Mouse (Mus musculus): ENCODE results near the gene Upk3bl. TPM values are rescaled to one million over a fixed set of nuclear protein-coding genes. Genes with fewer than 3 reads are reported as not detected.
A peak's percentile ranks its signal among the peaks of the same experiment; 100 is the strongest.

Gene Upk3bl
- polyA plus RNA-seq (2015; fragmentation: Nextera tagmentation; extraction: Ambion mirVana): 1.1 and 1.2 TPM in 2 replicates

DNA sequence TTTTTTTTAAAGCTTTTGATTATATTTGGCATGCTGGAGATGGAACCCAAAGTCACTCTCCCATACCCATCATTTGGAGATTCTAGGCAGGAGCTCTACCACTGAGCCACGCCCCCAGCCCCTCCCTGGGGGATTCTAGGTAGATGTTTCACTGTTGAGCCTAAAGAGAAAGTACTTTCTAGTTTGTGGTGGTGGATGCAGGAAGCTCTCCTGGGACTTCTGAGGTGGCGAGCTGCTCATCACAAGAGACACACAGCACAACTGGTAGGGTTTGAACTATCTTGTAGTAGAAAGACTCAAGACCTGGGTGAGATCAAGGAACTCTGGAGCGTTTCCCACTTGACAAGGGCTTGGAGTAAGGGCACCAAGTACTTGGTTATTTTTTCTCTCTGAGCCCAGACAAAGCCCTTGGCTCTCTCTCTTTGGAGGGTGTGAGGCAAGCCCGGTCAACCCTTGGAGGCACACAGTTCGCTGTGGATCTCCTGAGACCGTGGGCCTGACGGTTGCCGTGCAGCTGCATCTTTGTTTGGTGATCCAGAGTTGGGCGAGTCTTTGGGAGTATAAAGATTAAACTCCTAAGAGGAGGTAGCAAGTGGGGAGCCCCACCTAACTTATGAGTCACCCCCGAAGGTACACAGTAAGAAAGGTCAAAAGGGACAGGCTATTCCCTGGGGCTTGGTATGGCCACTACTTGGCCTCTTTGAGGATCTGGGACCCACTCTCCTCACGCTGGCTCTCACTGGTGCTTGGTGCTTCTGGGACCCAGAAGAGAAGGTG lies at the start of gene Upk3bl:
Upk3bl (plus strand) TSS at position 192 of the 777 bp plus-strand sequence.
- Histone ChIP-seq H3K27ac (ENCODE audit: low read length) (peak within 1 kb of the TSS; percentile 77), H3K36me3 (ENCODE audit: insufficient read depth, low read length) (no peaks in the 10 kb centered on the region), H3K9ac (replicated peaks; ENCODE audit: low read depth) (no peak within 1 kb of the TSS), H3K27me3 (replicated peaks; ENCODE audit: insufficient read depth, low read length) (no peaks in the 10 kb centered on the region), H3K4me3 (ENCODE audit: low read depth, low read length) (no peak within 1 kb of the TSS), H3K9me3 (ENCODE audit: low read length) (no peaks in the 10 kb centered on the region), H3K4me2 (replicated peaks; ENCODE audit: low read depth, low read length) (no peak within 1 kb of the TSS), H3K4me1 (ENCODE audit: insufficient read depth, low read depth, low read length) (no peaks in the 10 kb centered on the region)
- WGBS: 63% methylated on average over 11 of the region's 11 CpGs
- TF ChIP-seq EP300 (IDR thresholded peaks at IDR 0.05) (peak; percentile 72), CTCF (IDR thresholded peaks at IDR 0.05) (no peak)
- ATAC-seq (peak; percentile 20), DNase-seq (ENCODE audit: low spot score) (peak; percentile 39)

DNA sequence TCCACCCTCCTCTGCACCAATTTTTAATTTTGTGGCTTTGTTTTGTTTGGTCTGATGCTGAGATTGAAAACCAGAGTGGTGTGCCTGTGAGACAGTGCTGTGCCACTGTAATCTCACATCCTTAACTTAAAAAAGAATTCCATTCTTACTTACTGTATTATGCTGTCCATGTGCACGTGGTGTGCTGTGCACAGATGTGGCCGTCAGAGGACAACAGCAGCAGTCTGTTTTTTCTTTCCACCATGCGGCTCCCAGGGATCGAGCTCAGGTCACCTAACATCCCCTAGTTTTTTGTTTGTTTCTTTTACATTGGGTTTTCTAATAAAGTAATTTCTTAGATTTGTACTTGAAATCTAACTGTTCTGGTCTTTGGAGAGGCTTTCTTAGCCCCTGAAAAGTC lies 49.8 kb upstream of the Upk3bl start:
- H3K4me1 ChIP-seq (ENCODE audit: insufficient read depth, low read depth, low read length): no peaks in the 10 kb centered on the region
- H3K4me3 ChIP-seq (ENCODE audit: low read depth, low read length): no peak overlapping the region
- H3K4me2 ChIP-seq (replicated peaks; ENCODE audit: low read depth, low read length): no peak overlapping the region
- no peaks in the 10 kb centered on the region for H3K9me3 ChIP-seq (ENCODE audit: low read length)
- no peak overlapping the region for H3K9ac ChIP-seq (replicated peaks; ENCODE audit: low read depth)
- H3K36me3 ChIP-seq (ENCODE audit: insufficient read depth, low read length): no peaks in the 10 kb centered on the region
- TF ChIP-seq EP300 (IDR thresholded peaks at IDR 0.05): no peak
- no peak for TF ChIP-seq CTCF (IDR thresholded peaks at IDR 0.05)
- no peaks in the 10 kb centered on the region for H3K27me3 ChIP-seq (replicated peaks; ENCODE audit: insufficient read depth, low read length)
- DNase-seq (ENCODE audit: low spot score): no peak
- no peak for ATAC-seq
- 84% methylated on average over 4 of the region's 4 CpGs for WGBS
- H3K27ac ChIP-seq (ENCODE audit: low read length): no peak overlapping the region

DNA sequence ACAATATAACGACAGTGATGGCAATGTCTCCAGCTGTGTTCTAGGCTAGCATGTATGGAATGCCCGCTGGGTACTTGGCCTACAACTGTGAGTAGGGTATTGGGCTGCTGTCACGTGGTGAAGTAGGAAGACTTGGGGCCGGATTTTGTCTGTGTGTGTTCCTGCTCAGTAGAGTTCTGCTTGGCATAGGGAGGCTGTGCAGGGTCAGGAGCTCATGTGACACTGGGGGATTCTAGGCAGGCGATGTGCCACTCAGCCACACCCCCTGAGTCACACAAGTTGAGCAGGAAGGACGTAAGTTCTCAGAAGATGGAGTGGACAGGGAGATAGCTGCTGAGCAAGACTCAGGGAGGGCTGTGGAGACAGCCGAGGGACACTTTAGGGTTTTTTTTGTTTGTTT lies 46.5 kb upstream of the Upk3bl start:
- Histone ChIP-seq H3K4me3 (ENCODE audit: low read depth, low read length) (no peak overlapping the region), H3K9ac (replicated peaks; ENCODE audit: low read depth) (no peak overlapping the region), H3K27ac (ENCODE audit: low read length) (no peak overlapping the region), H3K27me3 (replicated peaks; ENCODE audit: insufficient read depth, low read length) (no peaks in the 10 kb centered on the region), H3K9me3 (ENCODE audit: low read length) (no peaks in the 10 kb centered on the region), H3K4me2 (replicated peaks; ENCODE audit: low read depth, low read length) (no peak overlapping the region), H3K36me3 (ENCODE audit: insufficient read depth, low read length) (peaks cover 9% of the 10 kb centered on the region; the same call in 1 of the 2 replicates), H3K4me1 (ENCODE audit: insufficient read depth, low read depth, low read length) (no peaks in the 10 kb centered on the region)
- DNase-seq (ENCODE audit: low spot score): no peak
- 0 out of 2 replicates have a peak, but pooled peaks have one; percentile 17 for ATAC-seq
- 66% methylated on average over 7 of the region's 7 CpGs for WGBS
- TF ChIP-seq CTCF (IDR thresholded peaks at IDR 0.05) (no peak), EP300 (IDR thresholded peaks at IDR 0.05) (no peak)

DNA sequence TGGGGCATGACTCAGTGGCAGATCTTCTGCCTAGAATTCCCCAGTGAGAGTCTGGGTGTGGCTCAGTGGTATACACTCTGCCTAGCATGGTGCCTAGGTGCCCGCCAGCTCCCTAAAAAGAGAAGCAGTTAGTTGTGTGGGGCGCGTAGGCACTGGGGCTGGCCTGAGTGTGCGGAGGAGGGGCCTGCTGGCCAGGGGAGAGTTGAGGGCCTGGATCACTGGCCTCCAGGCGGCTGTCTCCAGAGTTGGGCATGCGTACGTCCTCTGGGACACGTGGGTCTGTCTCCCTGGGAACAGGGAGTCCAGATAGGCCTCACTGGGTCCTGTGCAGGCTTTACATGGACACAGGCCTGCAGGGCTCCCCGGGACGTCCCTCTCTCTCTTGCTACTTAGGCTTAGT lies 39.4 kb upstream of the Upk3bl start:
- WGBS: 73% methylated on average over 10 of the region's 10 CpGs
- no peak overlapping the region for H3K9ac ChIP-seq (replicated peaks; ENCODE audit: low read depth)
- peaks cover 2% of the 10 kb centered on the region for H3K4me1 ChIP-seq (ENCODE audit: insufficient read depth, low read depth, low read length)
- no peaks in the 10 kb centered on the region for H3K27me3 ChIP-seq (replicated peaks; ENCODE audit: insufficient read depth, low read length)
- DNase-seq (ENCODE audit: low spot score) (no peak), ATAC-seq (peak; percentile 49)
- no peak overlapping the region for H3K4me3 ChIP-seq (ENCODE audit: low read depth, low read length)
- TF ChIP-seq CTCF (IDR thresholded peaks at IDR 0.05): no peak
- no peak for TF ChIP-seq EP300 (IDR thresholded peaks at IDR 0.05)
- peaks cover 9% of the 10 kb centered on the region; the same call in 1 of the 2 replicates for H3K36me3 ChIP-seq (ENCODE audit: insufficient read depth, low read length)
- peak overlapping the region; percentile 76; the same call in 1 of the 2 replicates for H3K27ac ChIP-seq (ENCODE audit: low read length)
- no peak overlapping the region for H3K4me2 ChIP-seq (replicated peaks; ENCODE audit: low read depth, low read length)
- H3K9me3 ChIP-seq (ENCODE audit: low read length): no peaks in the 10 kb centered on the region

- H3K4me2 ChIP-seq (replicated peaks; ENCODE audit: low read depth, low read length): no peak overlapping the region
- no peaks in the 10 kb centered on the region for H3K27me3 ChIP-seq (replicated peaks; ENCODE audit: insufficient read depth, low read length)
- peak overlapping the region; percentile 76; the same call in 1 of the 2 replicates for H3K27ac ChIP-seq (ENCODE audit: low read length)
- 64% methylated on average over 10 of the region's 10 CpGs for WGBS
- ATAC-seq: no peak
- H3K36me3 ChIP-seq (ENCODE audit: insufficient read depth, low read length): peaks cover 9% of the 10 kb centered on the region; the same call in 1 of the 2 replicates
- H3K4me1 ChIP-seq (ENCODE audit: insufficient read depth, low read depth, low read length): peaks cover 2% of the 10 kb centered on the region
- TF ChIP-seq CTCF (IDR thresholded peaks at IDR 0.05) (no peak), EP300 (IDR thresholded peaks at IDR 0.05) (no peak)
- no peak overlapping the region for H3K9ac ChIP-seq (replicated peaks; ENCODE audit: low read depth)
- H3K9me3 ChIP-seq (ENCODE audit: low read length): no peaks in the 10 kb centered on the region
- H3K4me3 ChIP-seq (ENCODE audit: low read depth, low read length): no peak overlapping the region
- DNase-seq (ENCODE audit: low spot score): peak; percentile 14
These were observed 38.7 kb upstream of the Upk3bl start for GRCm38 (mm10) chr5:136015586-136015985.

- ATAC-seq: peak; percentile 11
These were observed 38.0 kb upstream of the Upk3bl start for GRCm38 (mm10) chr5:136016014-136016876.

More at GRCm38 (mm10) chr5:136016014-136016876, 38.0 kb upstream of the Upk3bl start:
- H3K27me3 ChIP-seq (replicated peaks; ENCODE audit: insufficient read depth, low read length): no peaks in the 10 kb centered on the region
- H3K27ac ChIP-seq (ENCODE audit: low read length): peak overlapping the region; percentile 76
- no peak for TF ChIP-seq EP300 (IDR thresholded peaks at IDR 0.05)
- no peak for TF ChIP-seq CTCF (IDR thresholded peaks at IDR 0.05)
- WGBS: 58% methylated on average over 10 of the region's 10 CpGs
- no peak overlapping the region for H3K4me2 ChIP-seq (replicated peaks; ENCODE audit: low read depth, low read length)
- no peak overlapping the region for H3K4me3 ChIP-seq (ENCODE audit: low read depth, low read length)
- peak; percentile 44 for DNase-seq (ENCODE audit: low spot score)
- H3K9ac ChIP-seq (replicated peaks; ENCODE audit: low read depth): no peak overlapping the region
- H3K4me1 ChIP-seq (ENCODE audit: insufficient read depth, low read depth, low read length): peaks cover 2% of the 10 kb centered on the region
- no peaks in the 10 kb centered on the region for H3K9me3 ChIP-seq (ENCODE audit: low read length)
- peaks cover 9% of the 10 kb centered on the region; the same call in 1 of the 2 replicates for H3K36me3 ChIP-seq (ENCODE audit: insufficient read depth, low read length)

Data from lung, postnatal 0 days (tissue).